Mouse (Mus musculus): ENCODE results near the gene Dync1i2. TPM values are rescaled to one million over a fixed set of nuclear protein-coding genes. Genes with fewer than 3 reads are reported as not detected.

The Dync1i2 gene
- 10 to 100 TPM; 23.0 to 55.1 TPM for polyA plus RNA-seq (2012; fragmentation: generic; extraction: Trizol)

GRCm38 (mm10) chr2:71211591-71212359, at the start of gene Dync1i2:
Dync1i2 (plus strand) TSS chr2:71211706.

Other genes starting within 250 kb of the Dync1i2 start
- gene Dcaf17, start 156.4 kb upstream of the Dync1i2 start, polyA plus RNA-seq (2012; fragmentation: generic; extraction: Trizol), result 1 to 10 TPM in 1 of 2 experiments, under 1 TPM in 1; 0.37 to 1.5 TPM
- gene Mettl8, start 156.1 kb upstream of the Dync1i2 start, polyA plus RNA-seq (2012; fragmentation: generic; extraction: Trizol), result 1 to 10 TPM; 2.1 to 5.5 TPM
- gene Cybrd1, start 93.8 kb upstream of the Dync1i2 start, polyA plus RNA-seq (2012; fragmentation: generic; extraction: Trizol), result under 1 TPM in 1 of 2 experiments, not detected in 1; 0.01 TPM
- 10 to 100 TPM in 1 of 2 experiments, 1 to 10 TPM in 1; 9.8 to 33.4 TPM for gene Slc25a12, start 156.0 kb downstream of the Dync1i2 start, polyA plus RNA-seq (2012; fragmentation: generic; extraction: Trizol)
- 10 to 100 TPM in 1 of 2 experiments, 1 to 10 TPM in 1; 7.7 to 16.8 TPM for gene Hat1, start 177.3 kb downstream of the Dync1i2 start, polyA plus RNA-seq (2012; fragmentation: generic; extraction: Trizol)
- gene Metap1d, start 241.6 kb downstream of the Dync1i2 start, polyA plus RNA-seq (2012; fragmentation: generic; extraction: Trizol), result 10 to 100 TPM in 1 of 2 experiments, 1 to 10 TPM in 1; 8.7 to 14.4 TPM